Mouse (Mus musculus): ENCODE measurements at regions not wholly inside any gene's neighbourhood (a gene's known extent, or its start where the extent isn't known, plus 50 kb on each side); places are given as distances from the start of the nearest gene placed in this dataset.

- DNase-seq, result no peak
These were observed 533.5 kb upstream of the Zic4 start for GRCm38 (mm10) chr9:90828701-90829100.

- DNase-seq, result no peak
These were observed 531.5 kb upstream of the Zic4 start for GRCm38 (mm10) chr9:90830704-90831103.

- no peak for DNase-seq
These were observed 528.3 kb upstream of the Zic4 start for GRCm38 (mm10) chr9:90833743-90834539.

GRCm38 (mm10) chr9:90838184-90838926 lies 523.9 kb upstream of the Zic4 start:
- DNase-seq, result no peak

GRCm38 (mm10) chr9:90851044-90851443 lies 511.2 kb upstream of the Zic4 start:
- DNase-seq, result no peak

GRCm38 (mm10) chr9:90871636-90872035 lies 490.6 kb upstream of the Zic4 start:
- DNase-seq, result no peak

- DNase-seq, result no peak
These were observed 477.7 kb upstream of the Zic4 start for GRCm38 (mm10) chr9:90884467-90884866.

- no peak for DNase-seq
These were observed 474.8 kb upstream of the Zic4 start for GRCm38 (mm10) chr9:90887405-90887804.

GRCm38 (mm10) chr9:90890801-90891200 lies 471.4 kb upstream of the Zic4 start:
- DNase-seq, result no peak

GRCm38 (mm10) chr9:90892816-90893215 lies 469.4 kb upstream of the Zic4 start:
- no peak for DNase-seq

GRCm38 (mm10) chr9:90903557-90903956 lies 458.7 kb upstream of the Zic4 start:
- DNase-seq, result no peak

- no peak for DNase-seq
These were observed 456.1 kb upstream of the Zic4 start for GRCm38 (mm10) chr9:90906106-90906505.

- no peak for DNase-seq
These were observed 455.5 kb upstream of the Zic4 start for GRCm38 (mm10) chr9:90906684-90907083.

GRCm38 (mm10) chr9:90954613-90955012 lies 407.6 kb upstream of the Zic4 start:
- no peak for DNase-seq

GRCm38 (mm10) chr9:90961436-90961835 lies 400.8 kb upstream of the Zic4 start:
- DNase-seq, result no peak

- DNase-seq, result no peak
These were observed 398.2 kb upstream of the Zic4 start for GRCm38 (mm10) chr9:90964043-90964442.

- DNase-seq, result no peak
These were observed 383.5 kb upstream of the Zic4 start for GRCm38 (mm10) chr9:90978730-90979129.

GRCm38 (mm10) chr9:90980023-90980802 lies 382.0 kb upstream of the Zic4 start:
- no peak for DNase-seq

- no peak for DNase-seq
These were observed 363.0 kb upstream of the Zic4 start for GRCm38 (mm10) chr9:90999178-90999577.

- DNase-seq, result no peak
These were observed 358.0 kb upstream of the Zic4 start for GRCm38 (mm10) chr9:91004214-91004613.

- DNase-seq, result no peak
These were observed 321.7 kb upstream of the Zic4 start for GRCm38 (mm10) chr9:91040546-91040945.

- DNase-seq, result peak in 1 of 2 experiments; percentile 2
These were observed 313.6 kb upstream of the Zic4 start for GRCm38 (mm10) chr9:91048569-91048968.

GRCm38 (mm10) chr9:91053065-91053793 lies 309.0 kb upstream of the Zic4 start:
- no peak for DNase-seq

Measured in kidney, postnatal 25 days (tissue).